Mouse (Mus musculus) ES-Bruce4 (cell line): ENCODE data around the gene Psmc5.

Source experiments
- CTCF ChIP-seq: IDR thresholded peaks from one replicate; pipeline ENCODE4 v1.8.1; 2011; ENCODE audit warnings: low read depth, low read length
- EP300 ChIP-seq: IDR thresholded peaks from 2 replicates; pipeline ENCODE4 v1.6.1; 2011; ENCODE audit warnings: low read depth, low read length; ENCODE audit not compliant: insufficient read depth
- POLR2A ChIP-seq: IDR thresholded peaks from one replicate; pipeline ENCODE4 v1.8.1; 2011; ENCODE audit warnings: low read length; ENCODE audit not compliant: insufficient read depth

- TF ChIP-seq CTCF (no peak), POLR2A (no peak), EP300 (no peak)
Observed at GRCm38 (mm10) chr11:106267311-106267852, 11.4 kb downstream of the Psmc5 start.
